Mouse (Mus musculus): ENCODE data around the gene Abcb10.

- no peak for TF ChIP-seq POLR2A (IDR thresholded peaks at IDR 0.05; ENCODE audit: control insufficient read depth, low read depth, low read length)
- TF ChIP-seq CTCF (IDR thresholded peaks at IDR 0.05; ENCODE audit: control insufficient read depth, insufficient read depth, insufficient replicate concordance, low read depth, low read length), result no peak
These were observed 33.3 kb downstream of the Abcb10 start for GRCm38 (mm10) chr8:123949686-123949986.
